Mouse (Mus musculus) MEL (cell line): Measurements from ENCODE around the gene Gpr179. TPM values are rescaled to one million over a fixed set of nuclear protein-coding genes. Genes with fewer than 3 reads are reported as not detected.

Experiments used
- DNase-seq: peaks from one replicate; pipeline ENCODE4 v3.0.0; 2011; ENCODE audit warnings: low read depth, low spot score
- H3K27ac ChIP-seq: 2 replicates; pipeline ENCODE4 v1.5.1; 2012; ENCODE audit warnings: low read depth, mild to moderate bottlenecking, control low read depth, low read length, moderate library complexity; ENCODE audit not compliant: control insufficient read depth
- H3K27me3 ChIP-seq, 2 experiments: fragments of 150-350 bp in 1 of 2; sonication (generic) in 1 of 2; 2 replicates each; pipeline ENCODE4 v1.6.1; 2012; ENCODE audit warnings: low read length in 2 of 2, mild to moderate bottlenecking in 2 of 2, improper control_type of control experiment in 1 of 2, moderate library complexity in 1 of 2; ENCODE audit not compliant: insufficient read depth in 2 of 2, control insufficient read depth in 1 of 2
- H3K36me3 ChIP-seq, 2 experiments: 2 replicates each; pipeline ENCODE4 v1.6.1; 2012 to 2014; ENCODE audit warnings: low read length in 2 of 2, improper control_type of control experiment in 1 of 2, inconsistent platforms in 1 of 2, mild to moderate bottlenecking in 1 of 2; ENCODE audit not compliant: insufficient read depth in 2 of 2, control insufficient read depth in 1 of 2
- H3K4me1 ChIP-seq, 2 experiments: fragments of 150-350 bp in 1 of 2; sonication (generic) in 1 of 2; 2 replicates each; pipeline ENCODE4 v1.6.1; 2012; ENCODE audit warnings: low read length in 2 of 2, improper control_type of control experiment in 1 of 2, mild to moderate bottlenecking in 1 of 2; ENCODE audit not compliant: insufficient read depth in 2 of 2, control insufficient read depth in 1 of 2
- H3K4me3 ChIP-seq, 2 experiments: fragments of 150-350 bp in 1 of 2; sonication (generic) in 1 of 2; 2 replicates each; pipeline ENCODE4 v1.5.1; 2012; ENCODE audit warnings: low read depth in 2 of 2, low read length in 2 of 2, mild to moderate bottlenecking in 2 of 2, moderate library complexity in 2 of 2, control low read depth in 1 of 2, improper control_type of control experiment in 1 of 2; ENCODE audit not compliant: control insufficient read depth in 1 of 2, insufficient read depth in 1 of 2
- H3K79me2 ChIP-seq: 2 replicates; pipeline ENCODE4 v1.6.1; 2012; ENCODE audit warnings: mild to moderate bottlenecking, low read length, moderate library complexity; ENCODE audit not compliant: control insufficient read depth, poor library complexity, insufficient read depth
- H3K9ac ChIP-seq: 2 replicates; pipeline ENCODE4 v1.6.1; 2012; ENCODE audit warnings: low read depth, mild to moderate bottlenecking, control low read depth, low read length, moderate library complexity; ENCODE audit not compliant: control insufficient read depth, poor library complexity, severe bottlenecking
- H3K9me3 ChIP-seq: fragments of 150-350 bp; sonication (generic); replicated peaks from 2 replicates; pipeline ENCODE4 v1.6.1; 2012; ENCODE audit warnings: mild to moderate bottlenecking, low read length, improper control_type of control experiment, moderate library complexity; ENCODE audit not compliant: insufficient read depth
- BHLHE40 ChIP-seq: IDR thresholded peaks from 2 replicates; pipeline ENCODE4 v1.6.1; 2012; ENCODE audit warnings: low read depth, mild to moderate bottlenecking, inconsistent platforms, low read length, improper control_type of control experiment, borderline replicate concordance
- CHD1 ChIP-seq: IDR thresholded peaks from 2 replicates; pipeline ENCODE4 v1.6.1; 2012; ENCODE audit warnings: low read depth, mild to moderate bottlenecking, inconsistent platforms, low read length, improper control_type of control experiment
- CTCF ChIP-seq, 3 experiments: IDR thresholded peaks in 2 of 3; conservative IDR thresholded peaks in 1 of 3; 2 replicates each; pipeline ENCODE4 v1.5.1; 2011 to 2012; ENCODE audit warnings: low read length in 3 of 3, low read depth in 2 of 3, mild to moderate bottlenecking in 2 of 3, improper control_type of control experiment in 1 of 3, inconsistent platforms in 1 of 3, mixed read lengths in 1 of 3, moderate library complexity in 1 of 3; ENCODE audit not compliant: control insufficient read depth in 1 of 3, insufficient read depth in 1 of 3, poor library complexity in 1 of 3, severe bottlenecking in 1 of 3
- ETS1 ChIP-seq: IDR thresholded peaks from 2 replicates; pipeline ENCODE4 v1.6.1; 2012; ENCODE audit warnings: low read depth, mild to moderate bottlenecking, inconsistent platforms, low read length, improper control_type of control experiment, moderate library complexity
- GATA1 ChIP-seq: IDR thresholded peaks from 2 replicates; pipeline ENCODE4 v1.6.1; 2011; ENCODE audit warnings: low read depth, low read length, improper control_type of control experiment
- KAT2A ChIP-seq: conservative IDR thresholded peaks from 2 replicates; pipeline ENCODE4 v1.6.1; 2012; ENCODE audit warnings: low read depth, low read length, improper control_type of control experiment, inconsistent platforms
- MAX ChIP-seq: IDR thresholded peaks from 2 replicates; pipeline ENCODE4 v1.6.1; 2011; ENCODE audit warnings: low read length, improper control_type of control experiment
- MAZ ChIP-seq: IDR thresholded peaks from 2 replicates; pipeline ENCODE4 v1.6.1; 2012; ENCODE audit warnings: low read depth, mild to moderate bottlenecking, inconsistent platforms, low read length, improper control_type of control experiment
- MEF2A ChIP-seq: IDR thresholded peaks from 2 replicates; pipeline ENCODE4 v1.6.1; 2014; ENCODE audit warnings: low read depth, mild to moderate bottlenecking, inconsistent platforms, low read length, improper control_type of control experiment; ENCODE audit not compliant: poor library complexity, insufficient replicate concordance, severe bottlenecking; ENCODE audit errors: extremely low read depth
- MYB ChIP-seq: IDR thresholded peaks from 2 replicates; pipeline ENCODE4 v1.6.1; 2011; ENCODE audit warnings: mild to moderate bottlenecking, low read depth, low read length, improper control_type of control experiment
- MYC ChIP-seq: IDR thresholded peaks from 2 replicates; pipeline ENCODE4 v1.6.1; 2011; ENCODE audit warnings: low read depth, mild to moderate bottlenecking, low read length, improper control_type of control experiment, moderate library complexity
- POLR2A ChIP-seq, 2 experiments: IDR thresholded peaks; 2 replicates each; pipeline ENCODE4 v1.6.1; 2011 to 2012; ENCODE audit warnings: low read length in 2 of 2, mild to moderate bottlenecking in 2 of 2, control low read depth in 1 of 2, improper control_type of control experiment in 1 of 2, low read depth in 1 of 2, moderate library complexity in 1 of 2; ENCODE audit not compliant: control insufficient read depth in 1 of 2, insufficient read depth in 1 of 2, poor library complexity in 1 of 2
- POLR2AphosphoS2 ChIP-seq: IDR thresholded peaks from 2 replicates; pipeline ENCODE4 v1.6.1; 2011; ENCODE audit warnings: low read length, improper control_type of control experiment
- RAD21 ChIP-seq: IDR thresholded peaks from 2 replicates; pipeline ENCODE4 v1.6.1; 2011; ENCODE audit warnings: mild to moderate bottlenecking, low read depth, low read length, improper control_type of control experiment
- RCOR1 ChIP-seq: IDR thresholded peaks from 2 replicates; pipeline ENCODE4 v1.6.1; 2012; ENCODE audit warnings: low read depth, mild to moderate bottlenecking, inconsistent platforms, low read length, improper control_type of control experiment
- TAL1 ChIP-seq: IDR thresholded peaks from 2 replicates; pipeline ENCODE4 v1.6.1; 2012; ENCODE audit warnings: mild to moderate bottlenecking, inconsistent platforms, low read length, moderate library complexity, mixed read lengths
- UBTF ChIP-seq: IDR thresholded peaks from 2 replicates; pipeline ENCODE4 v1.6.1; 2012; ENCODE audit warnings: low read depth, mild to moderate bottlenecking, inconsistent platforms, low read length, improper control_type of control experiment, moderate library complexity, borderline replicate concordance; ENCODE audit not compliant: insufficient read depth
- ZKSCAN1 ChIP-seq: IDR thresholded peaks from 2 replicates; pipeline ENCODE4 v1.6.1; 2012; ENCODE audit warnings: low read depth, mild to moderate bottlenecking, inconsistent platforms, low read length, improper control_type of control experiment, moderate library complexity
- ZMIZ1 ChIP-seq: IDR thresholded peaks from 2 replicates; pipeline ENCODE4 v1.6.1; 2012; ENCODE audit warnings: low read depth, mild to moderate bottlenecking, inconsistent platforms, low read length, improper control_type of control experiment, moderate library complexity
- ZNF384 ChIP-seq: IDR thresholded peaks from 2 replicates; pipeline ENCODE4 v1.6.1; 2012; ENCODE audit warnings: low read depth, mild to moderate bottlenecking, inconsistent platforms, low read length, improper control_type of control experiment
- polyA plus RNA-seq, 2 experiments: library from polyadenylated mRNA; stranded (reverse) in 1 of 2; unstranded in 1 of 2; fragments of >175 nt in 1 of 2; fragments of >200 nt in 1 of 2; gene quantifications; 2 replicates each; pipeline versions ENCODE4 v1.2.1 to v1.2.4; 2012; ENCODE audit warnings: low replicate concordance in 2 of 2, low read depth in 1 of 2; ENCODE audit not compliant: insufficient read length in 2 of 2, insufficient read depth in 1 of 2, missing spikeins in 1 of 2
- total RNA-seq: library from RNA; depleted of rRNA; stranded (reverse); fragments of 300-350 nt; gene quantifications from 2 replicates; pipeline ENCODE4 v1.2.3, GENCODE M21; 2012

The Gpr179 gene
- total and polyA plus RNA-seq, 3 experiments: 0.01 to 0.04 TPM; not detected in 1

DNA sequence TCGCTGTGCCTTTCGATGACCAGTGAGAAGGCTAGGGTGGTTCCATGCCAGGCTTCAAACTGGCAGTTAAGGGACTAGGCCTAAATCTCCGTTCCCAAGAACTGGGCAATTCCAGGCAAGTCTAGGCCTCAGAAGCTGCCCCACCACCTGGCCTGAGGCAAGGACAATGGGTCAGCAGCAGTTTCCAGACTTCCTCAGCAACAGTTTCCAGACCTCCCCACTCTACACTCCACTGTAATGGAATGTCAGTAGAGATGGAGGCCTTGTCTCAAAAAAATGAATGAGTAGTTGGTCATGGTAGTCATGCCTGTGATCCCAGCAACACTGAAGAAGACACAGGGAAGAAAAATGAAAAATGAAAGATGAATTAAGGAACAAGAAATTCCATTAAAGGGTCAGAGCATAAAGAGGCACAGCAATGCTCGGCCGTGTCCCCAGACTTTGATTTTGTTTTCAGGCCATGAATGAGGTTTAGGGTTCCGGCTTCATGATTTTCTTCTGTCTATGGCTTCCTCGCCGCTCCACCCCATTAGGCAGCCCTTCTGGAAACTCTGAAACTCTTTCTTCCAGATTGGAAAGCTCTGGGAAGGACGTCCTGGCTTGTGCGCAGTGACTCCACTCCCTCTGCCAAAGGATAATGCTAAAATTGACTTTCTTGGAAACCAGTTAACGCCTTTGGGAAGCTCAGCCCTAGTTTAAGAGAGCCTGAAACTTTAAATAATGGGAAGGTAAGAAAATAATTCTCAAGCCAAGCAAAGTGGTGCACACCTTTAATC is 44.4 kb downstream of the Gpr179 start:
- H3K4me3 ChIP-seq: no peak overlapping the region
- no peaks in the 10 kb centered on the region for H3K9me3 ChIP-seq
- no peak for TF ChIP-seq ZMIZ1
- no peak for TF ChIP-seq RAD21
- no peak for TF ChIP-seq BHLHE40
- no peak for TF ChIP-seq KAT2A
- no peak for TF ChIP-seq MYC
- TF ChIP-seq GATA1: no peak
- TF ChIP-seq POLR2A (IDR thresholded peaks at IDR 0.05; ENCODE audit: control insufficient read depth in 1 of 2, insufficient read depth in 1 of 2, low read depth in 1 of 2, low read length in 2 of 2, poor library complexity in 1 of 2): no peak
- TF ChIP-seq CHD1: no peak
- no peak for TF ChIP-seq MYB
- TF ChIP-seq RCOR1: no peak
- TF ChIP-seq ZKSCAN1: no peak
- no peak for TF ChIP-seq POLR2AphosphoS2
- TF ChIP-seq MEF2A: no peak
- TF ChIP-seq UBTF: no peak
- TF ChIP-seq TAL1: no peak
- TF ChIP-seq CTCF (IDR thresholded peaks at IDR 0.05 in 2 of 3, conservative IDR thresholded peaks at IDR 0.05 in 1 of 3; ENCODE audit: control insufficient read depth in 1 of 3, insufficient read depth in 1 of 3, low read depth in 2 of 3, low read length in 3 of 3, poor library complexity in 1 of 3, severe bottlenecking in 1 of 3): no peak
- no peak for TF ChIP-seq MAX
- H3K79me2 ChIP-seq: no peaks in the 10 kb centered on the region; the same call in 1 of the 2 replicates
- H3K4me1 ChIP-seq: peaks cover 3 to 12% of the 10 kb centered on the region in 2 experiments; a peak in 3 of 4 replicates
- DNase-seq: no peak
- no peak overlapping the region for H3K27ac ChIP-seq
- H3K27me3 ChIP-seq: no peaks in the 10 kb centered on the region
- peaks cover 0 to 9% of the 10 kb centered on the region in 2 experiments; a peak in 2 of 4 replicates for H3K36me3 ChIP-seq
- no peak overlapping the region for H3K9ac ChIP-seq

DNA sequence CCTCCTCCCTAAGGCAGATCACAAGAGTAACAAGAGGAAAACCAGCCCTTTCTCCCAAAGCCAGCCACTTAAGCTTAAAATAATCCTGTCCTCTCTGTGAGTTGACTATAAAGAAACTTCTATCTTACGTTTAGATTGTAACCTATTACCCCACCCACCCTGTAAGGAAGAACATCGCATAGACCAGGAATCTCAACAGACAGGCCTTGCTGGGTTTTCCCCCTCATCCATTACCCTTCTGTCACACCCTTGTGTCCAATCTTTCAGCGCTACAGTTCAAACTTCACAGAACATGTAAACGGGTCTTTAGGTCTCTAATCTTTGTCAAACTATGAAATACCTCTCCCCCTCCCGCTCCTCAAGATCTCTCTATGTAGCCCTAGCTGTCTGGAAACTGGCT is 47.2 kb downstream of the Gpr179 start:
- H3K4me1 ChIP-seq: peaks cover 3 to 10% of the 10 kb centered on the region in 2 experiments; a peak in 3 of 4 replicates
- H3K36me3 ChIP-seq: peaks cover 0 to 6% of the 10 kb centered on the region in 2 experiments; a peak in 2 of 4 replicates
- TF ChIP-seq RCOR1: no peak
- no peak for TF ChIP-seq ZNF384
- no peak for TF ChIP-seq ETS1
- TF ChIP-seq MAZ: no peak
- TF ChIP-seq MYC: no peak
- H3K9me3 ChIP-seq: no peaks in the 10 kb centered on the region
- no peaks in the 10 kb centered on the region for H3K27me3 ChIP-seq
- H3K9ac ChIP-seq: no peak overlapping the region
- H3K4me3 ChIP-seq: no peak overlapping the region
- H3K27ac ChIP-seq: no peak overlapping the region
- no peaks in the 10 kb centered on the region; the same call in 1 of the 2 replicates for H3K79me2 ChIP-seq
- no peak for DNase-seq
